Mouse (Mus musculus): ENCODE data around the gene Rpl10a.

Gene Rpl10a

DNA sequence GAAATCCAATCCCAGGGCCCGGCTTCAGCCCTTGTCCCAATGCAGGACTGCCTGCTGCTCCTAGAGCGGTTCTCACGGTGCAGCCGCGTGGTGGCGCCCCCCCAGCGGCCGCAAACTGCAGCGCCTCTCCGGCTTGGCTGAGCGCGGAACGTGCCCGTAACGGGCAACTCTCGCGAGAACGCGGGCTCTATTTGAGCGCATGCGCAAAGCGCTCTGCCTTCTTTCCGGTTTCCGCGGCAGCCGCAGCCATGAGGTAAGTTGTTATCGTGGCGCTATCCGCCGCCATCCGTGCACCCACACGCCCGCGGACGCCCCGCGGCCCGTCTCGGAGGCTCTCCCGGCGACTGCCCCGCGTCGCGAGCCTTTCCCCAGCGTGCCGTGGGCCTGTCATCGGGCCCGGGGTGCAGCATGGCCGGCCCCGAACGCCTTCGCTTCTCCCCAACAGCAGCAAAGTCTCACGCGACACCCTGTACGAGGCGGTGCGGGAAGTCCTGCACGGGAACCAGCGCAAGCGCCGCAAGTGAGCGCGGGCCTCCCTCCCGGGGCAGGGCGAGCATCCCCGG lies at the start of gene Rpl10a:
Gene Rpl10a, plus strand, starts transcription at position 106 of the 563 bp plus-strand sequence.
- ATAC-seq (ENCODE audit: low TSS enrichment): peak; percentile 89

DNA sequence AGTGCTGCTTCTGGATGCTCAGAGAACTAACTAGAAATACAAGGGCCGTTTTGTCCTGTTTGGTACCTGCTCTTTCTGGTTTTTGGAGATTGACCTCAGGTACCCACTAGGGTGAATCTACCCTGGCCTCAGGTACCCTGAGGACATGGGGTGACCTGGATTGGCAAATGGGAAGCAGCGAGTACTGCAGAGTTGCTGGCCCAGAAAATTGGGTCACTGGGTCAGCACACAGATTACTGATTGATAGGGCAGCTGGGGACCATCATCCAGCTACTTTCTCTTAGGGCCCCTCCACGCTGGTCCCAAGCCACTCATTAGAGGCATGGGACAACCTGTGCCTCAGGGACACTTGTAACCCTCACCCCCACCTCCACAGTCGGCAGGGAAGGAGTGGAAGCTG lies 49.0 kb upstream of the Rpl10a start:
- no peak for ATAC-seq (ENCODE audit: low TSS enrichment)

DNA sequence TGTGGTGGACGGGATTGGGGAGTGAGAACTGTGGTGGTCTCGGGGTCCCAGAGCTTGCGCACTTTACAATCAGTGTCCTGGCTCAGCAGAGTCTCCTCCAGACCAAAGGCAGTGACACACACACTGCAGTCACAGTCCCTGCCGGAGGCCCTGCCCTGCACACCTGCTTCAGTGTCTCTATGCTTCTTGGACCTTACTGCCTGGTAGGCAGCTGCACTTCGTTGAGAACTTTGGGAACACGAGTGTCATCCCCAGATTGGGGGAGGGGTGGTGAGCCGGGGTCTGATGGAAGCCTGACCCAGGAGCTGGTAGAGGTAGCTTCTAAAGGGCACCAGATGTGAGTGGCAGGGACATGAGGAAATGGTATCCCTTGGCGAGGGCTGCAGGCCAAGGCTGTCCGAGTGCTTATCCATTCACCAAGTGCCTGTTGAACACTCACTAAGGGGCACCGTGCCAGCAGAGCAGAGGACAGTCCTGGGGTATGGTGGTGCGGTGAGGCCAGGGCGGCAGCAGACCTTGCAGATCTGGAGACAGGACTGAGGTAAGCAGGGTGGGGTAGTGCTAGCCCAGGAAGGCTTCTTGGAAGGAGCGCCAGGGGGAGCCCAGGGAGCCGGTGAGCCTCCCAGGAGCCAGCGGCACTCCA lies 48.4 kb upstream of the Rpl10a start:
- ATAC-seq (ENCODE audit: low TSS enrichment): no peak

DNA sequence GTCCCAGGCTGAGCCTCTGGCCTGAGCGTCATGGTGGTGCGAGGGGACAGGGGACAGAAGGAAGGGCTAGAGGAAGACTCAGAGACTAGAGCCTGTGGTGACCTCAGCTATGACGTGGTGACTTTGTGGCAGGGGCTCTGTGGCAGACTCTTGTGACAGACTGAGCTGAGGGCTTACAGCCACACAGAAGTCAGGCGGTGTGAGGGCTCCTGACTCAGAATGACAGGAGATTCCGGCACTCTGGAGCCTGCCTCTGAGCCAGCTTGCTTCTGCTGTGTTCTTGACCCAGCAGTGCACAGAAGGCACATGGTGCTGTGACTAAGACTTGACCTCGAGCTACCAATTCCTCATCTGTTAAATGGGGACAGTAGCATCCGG lies 47.9 kb upstream of the Rpl10a start:
- ATAC-seq (ENCODE audit: low TSS enrichment): no peak

DNA sequence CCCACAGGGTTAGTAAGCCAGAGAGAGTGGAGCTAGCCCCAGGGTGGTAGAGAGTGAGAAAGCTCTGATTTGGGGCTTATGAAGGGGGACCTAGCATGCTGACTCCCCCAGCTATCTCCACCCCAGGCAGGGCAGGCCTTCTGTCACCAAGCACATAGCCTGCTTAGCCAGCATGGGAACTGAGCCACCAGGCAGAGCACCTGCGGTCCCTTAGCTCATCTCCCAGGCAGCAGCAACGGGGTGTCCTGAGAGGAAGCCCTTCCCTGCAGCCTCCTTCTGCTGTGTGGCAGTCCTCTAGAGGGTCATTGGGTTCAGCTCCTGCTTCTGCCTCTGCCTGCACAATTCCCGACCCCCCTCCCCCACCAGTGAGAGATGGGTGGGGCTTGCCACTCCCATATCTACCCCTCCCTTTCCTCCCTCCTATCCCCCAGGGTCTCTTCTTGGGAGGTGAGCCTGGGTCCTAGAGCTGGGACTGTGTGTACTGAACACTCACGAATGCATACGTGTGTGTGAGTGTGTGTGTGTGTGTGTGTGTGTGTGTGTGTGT lies 47.4 kb upstream of the Rpl10a start:
- no peak for ATAC-seq (ENCODE audit: low TSS enrichment)

DNA sequence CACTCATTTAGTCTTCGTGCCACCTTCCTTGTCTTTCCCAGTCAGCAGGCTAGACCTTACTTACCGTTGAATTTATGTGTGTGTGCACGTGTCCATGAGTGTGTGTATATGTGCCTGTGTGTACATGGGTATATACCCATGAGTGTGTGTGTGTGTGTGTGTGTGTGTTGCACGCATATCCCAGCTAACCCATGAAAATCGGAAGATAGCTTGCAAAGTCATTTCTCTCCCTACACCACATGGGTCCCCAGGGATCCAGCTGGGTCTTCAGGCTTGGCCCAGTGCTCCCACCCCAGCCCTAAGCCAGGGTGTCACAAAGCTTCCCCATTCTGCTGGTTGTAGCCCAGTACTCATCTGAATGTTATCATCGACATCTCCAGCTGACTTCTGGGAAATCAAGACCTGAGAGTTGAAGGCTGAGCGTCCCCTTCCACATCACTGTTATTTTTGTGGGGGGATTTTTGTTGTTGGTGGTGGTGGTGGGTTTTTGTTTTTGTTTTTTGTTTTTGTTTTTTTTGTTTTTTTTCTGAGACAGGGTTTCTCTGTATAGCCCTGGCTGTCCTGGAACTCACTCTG lies 46.3 kb upstream of the Rpl10a start:
- ATAC-seq (ENCODE audit: low TSS enrichment): no peak

DNA sequence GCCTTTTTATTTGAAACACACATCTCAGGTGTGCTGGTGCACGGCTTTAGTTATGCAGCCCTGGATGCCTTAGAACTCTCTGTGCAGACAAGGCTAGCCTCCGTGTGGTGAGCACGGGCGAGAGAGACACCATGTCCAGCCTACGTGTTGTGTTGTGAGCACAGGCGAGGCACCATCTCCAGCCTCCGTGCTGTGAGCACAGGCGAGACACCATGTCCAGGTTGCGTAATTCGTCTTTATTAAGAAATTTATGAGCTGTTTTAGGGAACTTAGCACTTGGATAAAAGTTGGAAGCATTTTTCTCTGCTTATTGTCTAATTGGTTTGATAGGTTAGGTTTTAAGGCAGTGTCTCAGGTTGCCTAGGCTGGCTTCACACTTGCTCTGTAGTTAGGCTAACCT lies 45.1 kb upstream of the Rpl10a start:
- no peak for ATAC-seq (ENCODE audit: low TSS enrichment)

DNA sequence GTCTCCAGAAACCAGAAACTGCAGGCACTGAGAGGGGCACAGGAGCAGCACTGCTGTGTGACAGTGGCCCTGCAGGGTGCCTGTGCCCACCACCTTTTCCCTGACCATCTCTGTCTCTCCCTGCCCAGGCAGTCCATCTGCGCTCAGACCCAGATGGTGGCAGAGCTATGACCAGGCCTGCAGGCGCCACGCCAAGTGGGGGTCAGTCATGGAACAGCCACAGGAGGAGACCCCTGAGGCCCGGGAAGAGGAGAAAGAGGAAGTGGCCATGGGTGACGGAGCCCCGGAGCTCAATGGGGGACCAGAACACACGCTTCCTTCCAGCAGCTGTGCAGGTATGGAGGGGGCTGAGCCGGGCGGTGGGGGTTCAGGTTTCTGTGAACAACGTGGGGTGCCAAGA lies 42.1 kb upstream of the Rpl10a start:
- ATAC-seq (ENCODE audit: low TSS enrichment): no peak

DNA sequence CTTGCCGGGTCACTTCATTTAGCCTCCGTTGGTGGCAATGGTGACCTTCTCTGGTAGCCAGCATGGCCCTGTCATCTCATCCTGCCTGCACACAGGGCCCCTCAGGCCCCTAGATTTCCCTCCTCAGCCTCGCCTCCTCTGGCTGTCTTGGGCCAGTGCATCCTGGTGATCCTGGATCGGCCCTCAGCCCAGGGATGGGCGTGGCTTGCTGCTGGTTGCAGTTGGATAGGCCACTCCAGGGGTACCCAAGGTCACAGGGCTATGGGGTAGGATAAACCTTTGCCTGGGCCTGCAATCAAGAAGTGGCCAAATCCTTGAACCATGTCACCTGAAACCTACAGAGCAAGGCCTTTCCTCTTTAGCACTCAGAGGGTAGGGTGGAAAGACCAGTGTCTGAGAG lies 41.3 kb upstream of the Rpl10a start:
- ATAC-seq (ENCODE audit: low TSS enrichment): no peak

DNA sequence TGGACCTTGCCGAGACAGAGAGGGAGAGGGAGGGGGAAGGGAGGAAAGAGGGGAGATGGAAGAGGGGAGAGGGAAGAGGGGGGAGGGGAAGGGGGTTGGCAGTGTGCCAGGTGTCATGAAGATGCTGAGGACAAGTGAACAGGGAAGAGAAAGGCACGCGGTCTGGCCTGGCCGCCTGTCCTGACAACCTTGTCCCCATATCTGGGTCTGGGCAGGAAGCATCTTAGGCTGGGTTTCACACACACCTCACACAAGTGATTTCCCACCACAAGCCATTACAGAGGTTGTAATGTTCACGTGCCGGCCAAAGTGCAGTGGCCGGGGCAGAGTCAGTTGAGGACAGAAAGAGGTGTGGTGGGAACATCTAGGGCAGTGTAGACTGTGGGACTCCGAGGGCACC lies 40.7 kb upstream of the Rpl10a start:
- no peak for ATAC-seq (ENCODE audit: low TSS enrichment)

DNA sequence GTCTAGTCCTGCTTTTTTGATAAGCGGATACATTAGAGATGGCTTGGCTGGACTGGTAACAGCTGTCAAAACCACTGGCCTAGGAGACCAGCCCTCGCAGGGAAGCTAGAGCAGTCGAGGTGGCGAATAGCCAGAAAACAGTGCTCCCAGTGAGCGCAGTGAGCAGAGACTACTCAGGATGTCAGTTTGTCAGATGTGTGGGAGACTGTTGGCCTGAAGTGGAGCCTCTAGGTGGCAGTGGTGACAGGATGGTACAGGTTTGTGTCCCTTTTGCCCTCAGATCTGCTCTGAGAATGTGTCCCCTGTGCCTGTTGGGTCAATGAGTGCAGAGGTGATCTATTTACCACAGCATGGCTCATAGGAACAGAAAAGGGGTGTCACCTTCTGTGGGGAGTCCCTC lies 40.3 kb upstream of the Rpl10a start:
- ATAC-seq (ENCODE audit: low TSS enrichment): no peak

DNA sequence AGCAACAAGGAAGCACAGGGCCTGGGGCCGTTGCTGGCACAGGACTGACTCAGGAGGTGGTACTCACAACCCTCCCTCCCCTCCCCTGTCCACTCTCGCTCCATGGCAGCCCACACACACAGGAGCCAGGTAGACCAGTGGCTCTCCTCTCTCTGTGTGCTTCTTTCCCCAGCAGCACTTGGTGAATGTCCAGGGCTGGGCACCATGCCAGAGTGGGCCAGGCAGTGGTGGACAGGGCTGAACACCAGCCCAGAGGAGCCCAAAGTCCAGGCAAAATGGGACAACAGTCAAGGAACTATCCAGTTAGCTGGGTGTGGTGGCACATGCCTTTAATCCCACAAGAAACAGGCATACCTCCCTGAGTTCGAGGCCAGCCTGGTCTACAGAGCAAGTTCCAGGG lies 38.0 kb upstream of the Rpl10a start:
- no peak for ATAC-seq (ENCODE audit: low TSS enrichment)

DNA sequence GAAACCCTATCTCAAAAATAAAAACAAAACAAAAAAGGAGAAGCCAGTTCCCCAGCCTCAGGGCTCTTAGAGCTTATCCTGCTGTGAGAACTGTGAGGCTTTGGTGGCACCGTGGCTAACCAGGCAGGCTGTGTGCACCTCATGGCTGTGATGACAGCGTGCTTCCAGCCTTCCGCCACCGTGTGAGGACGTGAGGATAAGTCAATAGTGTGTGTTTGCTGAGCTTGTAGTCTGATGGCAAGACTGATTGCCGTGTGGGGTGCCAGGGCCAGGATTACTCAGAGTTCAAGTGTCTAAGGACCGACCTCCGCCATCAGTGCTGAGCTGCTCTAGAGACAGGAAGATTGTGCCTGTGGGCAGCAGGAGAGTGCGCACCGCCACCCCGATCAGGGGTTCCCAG lies 37.6 kb upstream of the Rpl10a start:
- ATAC-seq (ENCODE audit: low TSS enrichment): no peak

DNA sequence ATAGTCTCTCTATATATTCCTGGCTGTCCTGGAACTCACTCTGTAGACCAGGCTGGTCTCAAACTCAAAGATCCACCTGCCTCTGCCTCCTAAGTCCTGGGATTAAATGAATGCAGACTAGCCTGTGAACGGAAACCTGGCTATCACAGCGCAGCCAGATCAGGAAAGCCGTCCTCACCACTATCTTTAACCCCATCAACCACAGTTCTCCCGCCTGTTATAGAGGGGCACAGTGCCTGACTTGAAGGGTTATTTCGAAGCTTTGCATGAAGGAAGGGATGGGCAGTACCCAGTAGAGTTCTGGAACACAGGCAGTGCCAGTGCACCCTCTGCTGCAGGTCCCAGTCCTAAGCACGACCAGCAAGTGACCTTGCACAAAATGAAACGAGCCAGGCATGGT lies 36.9 kb upstream of the Rpl10a start:
- ATAC-seq (ENCODE audit: low TSS enrichment): no peak

DNA sequence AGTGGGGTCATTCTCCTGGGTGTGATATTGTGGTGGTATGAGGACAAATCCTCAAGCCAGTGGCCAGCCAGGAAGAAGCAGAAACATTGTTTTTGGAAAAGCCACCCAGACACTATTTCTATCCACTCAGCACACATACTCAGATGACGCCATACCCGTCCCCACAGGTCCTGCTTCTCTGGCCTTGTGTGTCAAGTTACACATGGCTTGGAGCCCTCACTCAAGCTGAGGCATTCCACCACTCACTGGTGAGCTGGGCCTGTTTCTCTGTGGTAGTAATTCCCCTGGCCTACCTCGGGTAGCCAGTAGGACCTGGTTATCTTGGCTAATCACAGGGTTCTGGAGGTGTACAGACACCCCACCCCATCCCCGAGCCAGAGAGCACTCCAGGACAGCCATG lies 34.6 kb upstream of the Rpl10a start:
- no peak for ATAC-seq (ENCODE audit: low TSS enrichment)

DNA sequence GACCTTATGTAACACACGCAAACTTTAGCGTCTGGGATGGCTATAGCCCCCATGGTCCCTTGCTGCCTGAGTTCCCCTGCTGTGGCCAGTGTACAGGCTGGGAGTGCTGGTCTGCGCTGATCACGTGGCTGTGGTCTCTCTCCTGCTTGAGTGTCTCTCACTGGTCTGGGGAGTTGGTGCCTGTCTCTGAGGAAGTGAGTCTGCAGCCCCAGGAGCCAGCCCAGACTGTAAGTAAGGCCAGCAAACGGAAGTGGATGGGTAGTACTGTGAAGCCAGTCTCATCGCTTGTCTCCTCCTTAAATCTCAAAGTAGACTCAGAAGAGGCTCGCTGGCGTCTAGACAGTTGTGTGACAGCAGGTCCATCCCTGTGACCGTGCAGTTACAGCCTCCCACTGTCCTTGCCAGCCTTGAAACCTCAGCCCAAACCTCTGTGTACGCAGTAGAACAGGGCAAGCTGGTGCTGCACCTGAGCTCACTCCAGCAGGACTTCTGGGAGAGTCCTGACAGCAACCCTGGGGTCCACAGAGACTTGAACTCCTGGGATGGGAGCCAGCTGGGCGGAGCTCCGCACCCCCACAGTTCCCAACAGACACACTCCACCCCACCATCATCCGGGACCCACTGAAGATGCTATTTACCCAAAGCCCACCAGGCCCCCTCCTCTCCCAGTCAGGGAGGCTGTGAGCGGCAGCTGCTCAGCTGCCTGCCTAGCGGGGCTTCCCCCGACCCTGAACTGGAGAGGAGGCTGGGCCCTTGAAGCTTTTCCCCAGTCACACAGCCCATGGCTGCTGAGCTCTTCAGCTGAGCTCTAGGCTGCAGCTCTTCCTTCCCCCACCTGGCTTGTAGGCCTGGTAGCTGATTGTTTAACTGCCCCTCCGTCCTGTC lies 33.6 kb upstream of the Rpl10a start:
- no peak for ATAC-seq (ENCODE audit: low TSS enrichment)

DNA sequence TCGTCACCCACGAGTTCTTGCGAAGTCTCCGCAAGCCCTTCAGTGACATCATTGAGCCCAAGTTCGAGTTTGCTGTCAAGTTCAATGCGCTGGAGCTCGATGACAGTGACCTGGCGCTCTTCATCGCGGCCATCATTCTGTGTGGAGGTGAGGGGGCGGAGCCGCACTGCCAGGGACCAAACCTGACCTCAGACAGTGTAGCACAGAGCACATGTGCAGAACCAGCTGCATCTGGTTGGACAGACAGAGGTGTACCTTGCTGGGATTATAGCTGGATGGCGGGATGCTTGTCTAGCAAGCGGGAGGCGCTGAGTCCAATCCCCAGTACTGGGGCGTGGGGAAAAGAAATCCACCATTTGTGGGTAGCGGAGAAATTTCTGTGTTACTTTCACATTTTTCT lies 29.4 kb upstream of the Rpl10a start:
- no peak for ATAC-seq (ENCODE audit: low TSS enrichment)

DNA sequence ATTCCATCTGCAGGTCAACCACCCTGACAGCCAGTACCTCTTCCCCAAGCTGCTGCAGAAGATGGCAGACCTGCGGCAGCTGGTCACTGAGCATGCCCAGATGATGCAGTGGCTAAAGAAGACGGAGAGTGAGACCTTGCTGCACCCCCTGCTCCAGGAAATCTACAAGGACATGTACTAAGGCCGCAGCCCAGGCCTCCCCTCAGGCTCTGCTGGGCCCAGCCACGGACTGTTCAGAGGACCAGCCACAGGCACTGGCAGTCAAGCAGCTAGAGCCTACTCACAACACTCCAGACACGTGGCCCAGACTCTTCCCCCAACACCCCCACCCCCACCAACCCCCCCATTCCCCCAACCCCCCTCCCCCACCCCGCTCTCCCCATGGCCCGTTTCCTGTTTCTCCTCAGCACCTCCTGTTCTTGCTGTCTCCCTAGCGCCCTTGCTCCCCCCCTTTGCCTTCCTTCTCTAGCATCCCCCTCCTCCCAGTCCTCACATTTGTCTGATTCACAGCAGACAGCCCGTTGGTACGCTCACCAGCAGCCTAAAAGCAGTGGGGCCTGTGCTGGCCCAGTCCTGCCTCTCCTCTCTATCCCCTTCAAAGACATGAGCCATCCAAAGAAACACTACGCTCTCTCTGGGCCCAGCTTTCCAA lies 28.5 kb upstream of the Rpl10a start:
- no peak for ATAC-seq (ENCODE audit: low TSS enrichment)

DNA sequence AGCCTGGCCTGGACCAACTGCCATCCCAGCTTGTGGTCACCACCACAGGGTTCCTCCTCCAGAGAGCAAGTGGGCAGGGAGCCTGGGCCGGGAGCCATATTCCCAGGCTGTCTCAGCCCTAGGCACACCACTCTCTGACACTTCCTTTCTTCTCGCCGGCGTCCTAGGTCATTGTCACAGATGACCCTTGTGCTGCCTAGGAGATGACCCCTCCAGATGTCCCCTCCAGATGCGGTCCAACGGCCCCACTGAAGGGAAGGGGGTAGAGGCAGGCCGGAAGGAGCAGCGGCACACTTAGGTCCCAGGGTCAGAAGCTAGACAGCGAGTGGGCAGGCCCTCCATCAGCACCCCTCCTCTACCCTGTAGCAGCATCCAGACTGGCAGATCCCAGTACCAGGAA lies 27.9 kb upstream of the Rpl10a start:
- ATAC-seq (ENCODE audit: low TSS enrichment): no peak

DNA sequence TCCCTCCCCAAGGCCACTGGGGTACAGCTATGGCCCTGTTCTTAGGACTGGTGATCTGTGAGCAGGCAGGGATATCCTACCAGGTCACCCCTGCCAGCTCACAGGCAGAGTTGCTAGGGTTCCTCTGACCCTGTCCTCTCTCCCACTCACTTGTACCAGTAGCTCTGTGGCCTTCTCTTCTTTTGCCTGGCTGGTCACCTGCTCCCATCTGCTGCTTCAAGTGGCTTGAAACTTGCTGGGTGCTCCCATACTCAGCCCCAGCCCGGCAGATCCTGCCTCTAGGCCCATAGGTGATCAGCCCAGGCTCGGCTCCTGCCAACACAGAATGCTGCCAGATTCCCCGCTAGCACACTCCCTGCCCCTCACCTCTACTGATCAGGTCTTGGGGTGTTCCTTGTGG lies 27.4 kb upstream of the Rpl10a start:
- no peak for ATAC-seq (ENCODE audit: low TSS enrichment)

DNA sequence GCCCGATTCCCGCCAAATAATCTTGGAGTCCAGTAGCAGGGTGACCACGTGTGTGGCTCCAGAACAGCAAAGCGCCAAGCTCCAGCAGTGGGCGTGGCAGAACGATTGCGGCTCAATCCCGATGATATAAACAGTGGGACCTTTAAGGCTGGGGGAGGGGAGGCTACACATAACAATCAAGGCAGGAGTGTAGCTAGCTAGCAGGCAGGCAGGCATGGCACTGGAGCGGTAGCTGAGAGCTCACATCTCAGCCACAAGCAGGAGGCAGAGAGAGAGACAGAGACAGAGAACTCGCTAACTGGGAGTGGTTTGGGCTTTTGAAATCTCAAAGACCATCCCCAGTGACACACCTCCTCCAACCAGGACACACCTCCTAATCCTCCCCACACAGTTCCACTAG lies 23.1 kb upstream of the Rpl10a start:
- ATAC-seq (ENCODE audit: low TSS enrichment): no peak

Data from frontal cortex, adult (tissue).